Mouse (Mus musculus) sigmoid colon, adult 10 weeks (tissue): ENCODE measurements around the gene Gm21874. TPM values are rescaled to one million over a fixed set of nuclear protein-coding genes. Genes with fewer than 3 reads are reported as not detected.

Experiments
- polyA plus RNA-seq: library from polyadenylated mRNA; stranded (reverse); fragments of 350-450 nt; fragmentation: Illumina TruSeq; extraction: RNeasy Lipid Tissue Mini Kit (QIAGEN cat#74804); gene quantifications from one replicate; pipeline ENCODE4 v1.2.3, GENCODE M21; 2014; ENCODE audit warnings: low read depth, low replicate concordance

Gm21874 gene
- polyA plus RNA-seq = not detected

GRCm38 (mm10) chrY:9416048-9416447 lies at the start of gene Gm21874:
Gm21874 (minus strand) TSS chrY:9416148.

Other genes starting within 250 kb of the Gm21874 start
- not detected for gene Gm21721, start 214.0 kb downstream of the Gm21874 start, polyA plus RNA-seq
- gene Gm21812, start 69.0 kb downstream of the Gm21874 start, polyA plus RNA-seq = not detected